Mouse (Mus musculus): Measurements from ENCODE around the gene BC037034. TPM values are rescaled to one million over a fixed set of nuclear protein-coding genes. Genes with fewer than 3 reads are reported as not detected.
"Not testable (repeated sequence)": the region's sequence is repeated elsewhere in the genome, so short reads cannot be mapped to it uniquely, and the experiment has no call there.

Gene BC037034
- polyA plus RNA-seq, 1 experiment from 2014 or later: 3.1 TPM

- not testable (repeated sequence) for H3K27ac ChIP-seq (ENCODE audit: low read length); H3K27me3 ChIP-seq (ENCODE audit: control insufficient read depth, insufficient read depth, low read depth, low read length); H3K9ac ChIP-seq (ENCODE audit: low read depth, low read length); ATAC-seq (ENCODE audit: low read depth); H3K36me3 ChIP-seq (ENCODE audit: control insufficient read depth, insufficient read depth); H3K9me3 ChIP-seq (replicated peaks; ENCODE audit: control insufficient read depth, low read length); H3K4me1 ChIP-seq (ENCODE audit: control insufficient read depth, low read depth, low read length); H3K4me3 ChIP-seq (ENCODE audit: low read depth, low read length); H3K4me2 ChIP-seq (ENCODE audit: low read depth, low read length)
- 83% methylated on average over 13 of the region's 13 CpGs for WGBS (ENCODE audit: insufficient replicate concordance)
These were observed 47.2 kb downstream of the BC037034 start for GRCm38 (mm10) chr5:138216632-138217031.

Other genes starting within 250 kb of the BC037034 start
- gene Smok3a, start 242.8 kb downstream of the BC037034 start, polyA plus RNA-seq (2015; fragmentation: Nextera tagmentation; extraction: Ambion mirVana): not detected in 2 replicates
- not detected in 2 replicates for gene Smok3b, start 242.6 kb downstream of the BC037034 start, polyA plus RNA-seq (2015; fragmentation: Nextera tagmentation; extraction: Ambion mirVana)
- gene Smok3c, start 210.8 kb downstream of the BC037034 start, polyA plus RNA-seq (2015; fragmentation: Nextera tagmentation; extraction: Ambion mirVana): not detected in 2 replicates
- gene Zkscan1, start 178.9 kb downstream of the BC037034 start, polyA plus RNA-seq (2015; fragmentation: Nextera tagmentation; extraction: Ambion mirVana): 3.9 and 4.4 TPM in 2 replicates
- 14.6 and 15.1 TPM in 2 replicates for gene Zscan21, start 147.1 kb downstream of the BC037034 start, polyA plus RNA-seq (2015; fragmentation: Nextera tagmentation; extraction: Ambion mirVana)
- 5.0 and 5.1 TPM in 2 replicates for gene Zfp113, start 108.3 kb downstream of the BC037034 start, polyA plus RNA-seq (2015; fragmentation: Nextera tagmentation; extraction: Ambion mirVana)
- gene Cops6, start 103.0 kb downstream of the BC037034 start, polyA plus RNA-seq (2015; fragmentation: Nextera tagmentation; extraction: Ambion mirVana): 153 and 154 TPM in 2 replicates
- 5.6 and 5.9 TPM in 2 replicates for gene Ap4m1, start 92.0 kb downstream of the BC037034 start, polyA plus RNA-seq (2015; fragmentation: Nextera tagmentation; extraction: Ambion mirVana)
- gene Mcm7, start 91.6 kb downstream of the BC037034 start, polyA plus RNA-seq (2015; fragmentation: Nextera tagmentation; extraction: Ambion mirVana): 152 and 162 TPM in 2 replicates
- 32.6 and 32.9 TPM in 2 replicates for gene Taf6, start 76.6 kb downstream of the BC037034 start, polyA plus RNA-seq (2015; fragmentation: Nextera tagmentation; extraction: Ambion mirVana)
- 12.0 and 13.6 TPM in 2 replicates for gene Cnpy4, start 76.5 kb downstream of the BC037034 start, polyA plus RNA-seq (2015; fragmentation: Nextera tagmentation; extraction: Ambion mirVana)
- gene Mblac1, start 69.7 kb downstream of the BC037034 start, polyA plus RNA-seq (2015; fragmentation: Nextera tagmentation; extraction: Ambion mirVana): 2.2 TPM in 2 replicates
- gene Nxpe5, start 38.1 kb downstream of the BC037034 start, polyA plus RNA-seq (2015; fragmentation: Nextera tagmentation; extraction: Ambion mirVana): 0.09 and 0.18 TPM in 2 replicates
- gene Lamtor4, start 8.6 kb downstream of the BC037034 start, polyA plus RNA-seq (2015; fragmentation: Nextera tagmentation; extraction: Ambion mirVana): 30.9 and 31.7 TPM in 2 replicates
- 0.22 TPM in 1 of 2 replicates, not detected in the other for gene Gal3st4, start 8.8 kb upstream of the BC037034 start, polyA plus RNA-seq (2015; fragmentation: Nextera tagmentation; extraction: Ambion mirVana)
- gene Gm43720, start 15.9 kb upstream of the BC037034 start, polyA plus RNA-seq (2015; fragmentation: Nextera tagmentation; extraction: Ambion mirVana): not detected in 2 replicates
- 0.51 and 0.74 TPM in 2 replicates for gene Gpc2, start 16.0 kb upstream of the BC037034 start, polyA plus RNA-seq (2015; fragmentation: Nextera tagmentation; extraction: Ambion mirVana)
- 1.2 and 1.5 TPM in 2 replicates for gene Stag3, start 16.2 kb upstream of the BC037034 start, polyA plus RNA-seq (2015; fragmentation: Nextera tagmentation; extraction: Ambion mirVana)
- 0.53 and 0.87 TPM in 2 replicates for gene Pvrig, start 77.9 kb upstream of the BC037034 start, polyA plus RNA-seq (2015; fragmentation: Nextera tagmentation; extraction: Ambion mirVana)
- gene Zfp157, start 177.4 kb upstream of the BC037034 start, polyA plus RNA-seq (2015; fragmentation: Nextera tagmentation; extraction: Ambion mirVana): 4.8 and 5.3 TPM in 2 replicates